Mouse (Mus musculus): ENCODE data around the gene Lmbr1l.

GRCm38 (mm10) chr15:98942081-98942480 lies 24.1 kb upstream of the Lmbr1l start:
- no peak for TF ChIP-seq POLR2A (IDR thresholded peaks at IDR 0.05; ENCODE audit: low read depth, low read length)
- no peak for TF ChIP-seq CTCF (conservative IDR thresholded peaks at IDR 0.05; ENCODE audit: insufficient read depth, insufficient read length, low read depth, low read length)

Measured in kidney, adult 2 months (tissue).